Mouse (Mus musculus) liver, embryonic 12.5 days (tissue): ENCODE data around the gene Cdadc1. TPM values are rescaled to one million over a fixed set of nuclear protein-coding genes. Genes with fewer than 3 reads are reported as not detected.

Experiments used
- ATAC-seq: fragments of 200-750 bp; cut with Nextera tagmentation; 2 replicates; pipeline ENCODE4 v1.8.0; 2017; ENCODE audit warnings: moderate number of reproducible peaks, mild to moderate bottlenecking, moderate library complexity
- H3K27ac ChIP-seq: fragments of 300-500 bp; sonication (generic); 2 replicates; pipeline ENCODE4 v1.5.1; 2016; ENCODE audit warnings: mild to moderate bottlenecking
- H3K27me3 ChIP-seq: fragments of 300-500 bp; sonication (generic); replicated peaks from 2 replicates; pipeline ENCODE4 v1.6.1; 2016; ENCODE audit warnings: mild to moderate bottlenecking, moderate library complexity
- H3K36me3 ChIP-seq: fragments of 300-500 bp; sonication (generic); 2 replicates; pipeline ENCODE4 v1.6.1; 2016; ENCODE audit warnings: mild to moderate bottlenecking, moderate library complexity
- H3K4me1 ChIP-seq: fragments of 300-500 bp; sonication (generic); 2 replicates; pipeline ENCODE4 v1.6.1; 2016
- H3K4me2 ChIP-seq: fragments of 300-500 bp; sonication (generic); 2 replicates; pipeline ENCODE4 v1.6.1; 2016; ENCODE audit warnings: mild to moderate bottlenecking, moderate library complexity
- H3K4me3 ChIP-seq: fragments of 300-500 bp; sonication (generic); 2 replicates; pipeline ENCODE4 v1.5.1; 2016; ENCODE audit warnings: mild to moderate bottlenecking, moderate library complexity
- H3K9ac ChIP-seq: fragments of 300-500 bp; sonication (generic); 2 replicates; pipeline ENCODE4 v1.6.1; 2016; ENCODE audit warnings: mild to moderate bottlenecking, moderate library complexity
- H3K9me3 ChIP-seq: fragments of 300-500 bp; sonication (generic); replicated peaks from 2 replicates; pipeline ENCODE4 v1.6.1; 2016; ENCODE audit warnings: mild to moderate bottlenecking, moderate library complexity
- WGBS: fragments of 180-500 bp; shearing (Covaris S2); methylation state at CpG from one replicate; pipeline ENCODE4 v1.1.7; 2016; ENCODE audit not compliant: insufficient replicate concordance; 5-methylcytosine and 5-hydroxymethylcytosine counted together
- polyA plus RNA-seq: library from polyadenylated mRNA; unstranded; fragments of >200 nt; fragmentation: Nextera tagmentation; extraction: Ambion mirVana; gene quantifications from 2 replicates; pipeline ENCODE4 v1.2.1, GENCODE M21; 2016

Gene Cdadc1
- polyA plus RNA-seq, 1 experiment from 2014 or later: 23.1 TPM

DNA sequence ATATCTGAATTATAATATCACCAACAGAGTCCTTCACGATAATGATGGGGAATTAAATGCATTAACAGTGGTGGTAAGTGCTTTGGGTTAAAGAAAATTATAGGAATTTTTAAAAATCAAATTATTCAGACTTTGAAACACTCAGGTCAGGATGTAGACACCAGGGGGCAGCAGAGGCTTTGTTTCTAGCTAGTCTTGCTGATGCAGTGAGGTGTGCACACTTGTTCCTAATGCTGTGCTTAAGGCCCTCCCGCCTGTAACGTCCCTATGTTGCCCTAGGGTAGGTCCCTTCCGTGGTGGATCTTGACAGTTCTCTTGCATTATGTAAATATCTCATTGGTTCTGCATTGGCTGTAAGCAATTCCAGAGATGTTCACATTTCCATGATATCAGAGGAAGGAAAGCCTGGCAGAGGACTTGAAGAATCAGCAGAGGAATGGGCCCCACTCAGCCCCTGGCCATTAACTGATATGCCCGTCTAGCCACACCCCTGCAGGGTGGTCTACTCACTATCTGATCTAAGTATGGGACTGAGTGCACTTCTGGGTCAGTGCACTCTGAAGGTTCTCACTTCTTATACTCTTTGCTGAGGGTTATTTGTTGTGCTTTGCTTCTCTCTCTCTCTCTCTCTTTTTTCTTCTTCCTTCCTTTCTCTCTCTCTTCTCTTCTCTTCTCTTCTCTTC, 8.1 kb upstream of the Cdadc1 start:
- Histone ChIP-seq H3K4me2 (no peak overlapping the region), H3K9me3 (no peaks in the 10 kb centered on the region), H3K36me3 (no peaks in the 10 kb centered on the region), H3K4me1 (peaks cover 3% of the 10 kb centered on the region; the same call in 1 of the 2 replicates), H3K27me3 (peaks cover 11% of the 10 kb centered on the region; the same call in 1 of the 2 replicates), H3K4me3 (no peak overlapping the region), H3K27ac (no peak overlapping the region), H3K9ac (no peak overlapping the region)
- ATAC-seq: no peak
- WGBS: 7% methylated on average over 5 of the region's 5 CpGs

DNA sequence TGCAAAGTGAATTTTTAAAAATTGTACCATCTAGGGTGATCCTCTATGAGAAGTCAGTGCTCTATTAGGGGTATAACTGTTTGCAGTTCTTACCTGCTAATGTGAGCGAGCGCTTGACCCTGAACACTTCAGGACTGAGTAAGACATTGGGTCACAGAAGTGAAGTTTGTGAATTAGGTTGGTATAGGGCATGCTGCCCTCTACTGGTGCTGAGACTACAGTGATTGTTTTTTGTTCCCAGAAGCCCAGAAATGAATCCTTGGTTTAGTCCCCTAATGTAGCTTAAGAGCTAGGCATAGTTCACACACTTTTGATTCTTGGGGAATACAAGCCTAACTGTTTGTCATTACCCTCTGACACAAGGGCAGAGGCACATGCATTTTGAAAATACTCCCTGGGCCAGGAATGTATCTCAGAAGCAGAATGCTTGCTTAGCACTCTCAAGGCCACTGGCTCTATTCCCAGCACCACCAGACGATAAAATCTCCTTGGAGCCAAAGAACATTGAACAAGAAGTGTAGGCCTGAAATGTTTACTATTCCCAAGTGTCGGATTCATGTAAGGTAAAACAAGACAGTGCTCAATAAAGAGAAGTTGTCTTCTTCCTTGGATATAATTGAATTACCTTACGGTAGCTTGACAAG, 6.4 kb upstream of the Cdadc1 start:
- Histone ChIP-seq H3K9me3 (no peaks in the 10 kb centered on the region), H3K4me3 (no peak overlapping the region), H3K9ac (no peak overlapping the region), H3K36me3 (no peaks in the 10 kb centered on the region), H3K4me2 (no peak overlapping the region), H3K27me3 (peaks cover 11% of the 10 kb centered on the region; the same call in 1 of the 2 replicates), H3K4me1 (peaks cover 3% of the 10 kb centered on the region; the same call in 1 of the 2 replicates), H3K27ac (no peak overlapping the region)
- 49% methylated on average over 5 of the region's 5 CpGs for WGBS
- no peak for ATAC-seq

DNA sequence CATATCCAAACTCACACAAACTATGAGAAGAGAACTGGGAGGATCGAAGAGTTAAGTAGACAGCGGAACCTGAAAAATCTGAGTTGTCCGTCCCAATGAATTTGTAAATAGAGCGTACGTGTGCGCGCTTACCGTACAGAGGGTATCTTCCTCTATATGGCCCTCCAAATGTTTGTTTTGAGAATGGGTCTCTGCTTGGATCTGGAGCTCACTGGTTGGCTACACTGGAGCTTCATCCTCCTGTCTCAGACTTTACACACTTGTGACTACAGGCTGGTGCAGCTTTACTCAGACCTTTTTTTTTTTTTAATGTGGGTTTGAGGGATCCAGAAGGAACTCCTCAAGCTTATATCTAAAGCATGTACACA, 485 bp upstream of the Cdadc1 start:
- peaks cover 8% of the 10 kb centered on the region; the same call in 1 of the 2 replicates for H3K27me3 ChIP-seq
- H3K36me3 ChIP-seq: peaks cover 18% of the 10 kb centered on the region; the same call in 1 of the 2 replicates
- H3K4me2 ChIP-seq: peak overlapping the region; percentile 89
- peak overlapping the region; percentile 93 for H3K4me3 ChIP-seq
- peak overlapping the region; percentile 74 for H3K27ac ChIP-seq
- no peaks in the 10 kb centered on the region for H3K9me3 ChIP-seq
- 4% methylated on average over 8 of the region's 8 CpGs for WGBS
- ATAC-seq: peak; percentile 29; the same call in 1 of the 2 replicates
- peak overlapping the region; percentile 78 for H3K9ac ChIP-seq
- H3K4me1 ChIP-seq: peaks cover 14% of the 10 kb centered on the region

DNA sequence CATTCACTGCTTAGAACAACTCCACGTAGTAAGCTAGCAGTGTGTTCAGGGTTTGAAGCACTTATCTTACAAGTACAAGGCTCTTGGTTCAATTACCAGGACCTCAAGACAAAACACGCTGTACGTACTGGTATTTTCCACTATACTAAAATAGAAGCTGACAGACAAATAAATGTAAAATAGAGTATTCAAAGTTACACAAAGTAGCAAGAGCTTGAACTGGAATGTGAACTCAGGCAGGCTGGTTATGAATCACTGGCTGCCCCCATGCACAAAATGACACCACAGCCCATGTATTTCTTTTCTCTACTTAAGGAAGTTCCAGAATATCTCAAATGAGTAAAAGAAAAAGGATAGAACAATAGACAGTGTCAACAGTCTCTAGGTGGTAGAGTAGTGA, 2.8 kb downstream of the Cdadc1 start:
- no peak for ATAC-seq
- H3K4me1 ChIP-seq: peaks cover 14% of the 10 kb centered on the region
- no peaks in the 10 kb centered on the region for H3K27me3 ChIP-seq
- 85% methylated on average over 3 of the region's 3 CpGs for WGBS
- H3K36me3 ChIP-seq: peaks cover 42% of the 10 kb centered on the region
- H3K4me3 ChIP-seq: no peak overlapping the region
- no peaks in the 10 kb centered on the region for H3K9me3 ChIP-seq
- no peak overlapping the region for H3K9ac ChIP-seq
- no peak overlapping the region for H3K27ac ChIP-seq
- H3K4me2 ChIP-seq: no peak overlapping the region

DNA sequence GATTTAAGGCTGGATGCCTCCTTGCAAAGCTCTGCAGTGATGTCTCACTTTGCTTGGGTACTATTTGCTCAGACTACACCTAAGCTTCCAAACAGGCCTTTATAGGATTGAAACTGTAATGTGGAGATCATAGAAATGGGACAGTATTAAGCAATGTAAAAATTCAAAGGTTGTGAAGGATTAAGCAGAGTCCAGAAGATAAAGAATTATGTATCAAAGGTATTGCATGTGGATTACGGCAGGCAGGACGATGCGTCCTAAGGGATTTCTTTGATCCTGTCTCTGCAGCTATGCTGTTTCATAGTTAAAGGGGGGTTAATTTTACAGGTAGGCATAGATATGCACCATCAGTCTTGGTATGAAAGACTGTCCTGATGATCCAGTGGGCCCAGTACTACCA, 5.2 kb downstream of the Cdadc1 start:
- ATAC-seq: no peak
- no peak overlapping the region for H3K4me2 ChIP-seq
- no peak overlapping the region for H3K4me3 ChIP-seq
- H3K27me3 ChIP-seq: no peaks in the 10 kb centered on the region
- no peak overlapping the region for H3K27ac ChIP-seq
- no peak overlapping the region for H3K9ac ChIP-seq
- no peaks in the 10 kb centered on the region for H3K9me3 ChIP-seq
- peaks cover 62% of the 10 kb centered on the region for H3K36me3 ChIP-seq
- WGBS: 92% methylated on average over 3 of the region's 3 CpGs
- H3K4me1 ChIP-seq: peaks cover 9% of the 10 kb centered on the region

DNA sequence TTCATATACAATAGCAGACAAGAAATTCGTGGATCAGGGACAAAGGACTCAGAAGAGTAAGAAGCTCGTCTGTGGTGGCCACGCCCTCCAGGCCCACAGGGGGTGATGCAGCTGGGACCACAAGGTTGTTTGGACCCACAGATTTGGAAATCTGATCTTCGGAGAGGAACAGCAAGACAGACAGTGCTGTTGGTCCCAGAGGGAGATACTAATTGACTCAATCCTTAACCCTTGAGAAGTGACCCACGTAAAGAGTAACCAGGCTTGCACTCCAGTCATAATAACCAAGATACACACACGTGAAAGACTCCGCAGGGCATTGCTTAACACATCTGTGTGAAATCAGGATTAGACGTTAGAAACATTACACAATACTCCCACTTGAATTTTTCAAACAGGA, 5.9 kb downstream of the Cdadc1 start:
- Histone ChIP-seq H3K4me3 (no peak overlapping the region), H3K27ac (no peak overlapping the region), H3K9ac (no peak overlapping the region), H3K36me3 (peaks cover 66% of the 10 kb centered on the region), H3K4me1 (peaks cover 5% of the 10 kb centered on the region), H3K4me2 (no peak overlapping the region), H3K27me3 (no peaks in the 10 kb centered on the region), H3K9me3 (no peaks in the 10 kb centered on the region)
- no peak for ATAC-seq
- 71% methylated on average over 8 of the region's 8 CpGs for WGBS

DNA sequence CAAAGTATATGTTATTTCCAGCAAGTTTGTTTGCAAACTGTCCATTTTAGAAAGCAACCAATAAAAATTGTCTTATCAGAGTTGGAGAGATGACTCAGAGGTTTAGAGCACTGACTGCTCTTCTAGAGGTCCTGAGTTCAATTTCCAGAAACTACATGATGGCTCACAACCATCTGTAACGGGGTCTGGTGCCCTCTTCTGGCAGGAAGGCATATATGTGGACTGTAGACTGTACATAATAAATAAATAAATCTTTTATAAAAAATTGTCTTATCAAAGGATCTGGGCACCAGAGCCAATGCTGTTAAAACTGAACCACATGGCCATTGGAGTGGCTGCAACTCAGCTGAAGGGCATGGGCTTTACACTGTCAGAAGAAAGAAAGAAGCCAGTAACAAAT, 7.1 kb downstream of the Cdadc1 start:
- peaks cover 76% of the 10 kb centered on the region for H3K36me3 ChIP-seq
- ATAC-seq: no peak
- H3K27ac ChIP-seq: no peak overlapping the region
- H3K9me3 ChIP-seq: no peaks in the 10 kb centered on the region
- H3K4me1 ChIP-seq: no peaks in the 10 kb centered on the region
- 80% methylated on average over 1 of the region's 1 CpGs for WGBS
- no peak overlapping the region for H3K9ac ChIP-seq
- H3K4me3 ChIP-seq: no peak overlapping the region
- no peak overlapping the region for H3K4me2 ChIP-seq
- H3K27me3 ChIP-seq: no peaks in the 10 kb centered on the region

DNA sequence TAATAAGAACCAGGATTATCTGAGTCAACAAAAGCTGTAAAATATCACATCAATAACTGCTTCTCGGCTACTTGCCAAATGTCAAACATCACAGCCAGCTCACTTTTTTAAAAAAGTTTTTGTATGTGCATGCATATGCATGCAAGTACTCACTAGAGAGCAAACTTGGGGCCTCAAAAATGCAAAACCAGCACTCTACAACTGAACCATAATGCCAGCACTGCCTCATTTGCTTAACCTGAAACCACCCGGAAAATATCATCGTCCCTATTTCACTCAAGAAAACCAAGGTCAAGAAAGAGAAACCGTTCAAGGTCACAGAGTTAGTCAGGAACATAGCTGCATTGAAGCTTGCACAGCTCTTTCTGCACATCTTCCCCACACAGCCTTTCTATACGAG, 21.4 kb downstream of the Cdadc1 start:
- Histone ChIP-seq H3K9ac (no peak overlapping the region), H3K27ac (no peak overlapping the region), H3K36me3 (peaks cover 45% of the 10 kb centered on the region), H3K4me2 (no peak overlapping the region), H3K4me1 (no peaks in the 10 kb centered on the region), H3K27me3 (no peaks in the 10 kb centered on the region), H3K9me3 (no peaks in the 10 kb centered on the region), H3K4me3 (no peak overlapping the region)
- 85% methylated on average over 5 of the region's 5 CpGs for WGBS
- no peak for ATAC-seq

DNA sequence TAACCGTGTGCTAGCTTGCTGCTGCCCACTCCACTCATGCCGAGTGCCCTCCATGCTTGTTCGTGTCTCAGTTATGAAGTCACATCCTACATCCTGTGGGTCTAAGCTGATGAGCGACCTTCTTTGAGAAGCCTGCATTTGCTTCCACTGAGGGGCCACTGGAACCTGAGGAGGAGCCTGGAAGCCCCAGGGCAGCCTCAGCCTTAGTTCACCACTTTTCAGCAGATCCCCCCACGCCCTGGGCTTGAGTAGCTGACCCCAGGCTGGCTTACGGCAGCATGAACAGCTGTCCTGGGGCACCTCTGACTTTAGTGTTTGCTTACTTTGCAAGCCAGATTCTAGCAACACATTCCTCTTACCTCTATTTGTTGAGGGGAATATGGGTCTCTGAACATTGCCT, 31.0 kb downstream of the Cdadc1 start:
- Histone ChIP-seq H3K27ac (no peak overlapping the region), H3K9ac (no peak overlapping the region), H3K4me1 (no peaks in the 10 kb centered on the region), H3K4me2 (no peak overlapping the region), H3K36me3 (peaks cover 45% of the 10 kb centered on the region), H3K27me3 (no peaks in the 10 kb centered on the region), H3K9me3 (no peaks in the 10 kb centered on the region), H3K4me3 (no peak overlapping the region)
- no peak for ATAC-seq
- 80% methylated on average over 6 of the region's 6 CpGs for WGBS

DNA sequence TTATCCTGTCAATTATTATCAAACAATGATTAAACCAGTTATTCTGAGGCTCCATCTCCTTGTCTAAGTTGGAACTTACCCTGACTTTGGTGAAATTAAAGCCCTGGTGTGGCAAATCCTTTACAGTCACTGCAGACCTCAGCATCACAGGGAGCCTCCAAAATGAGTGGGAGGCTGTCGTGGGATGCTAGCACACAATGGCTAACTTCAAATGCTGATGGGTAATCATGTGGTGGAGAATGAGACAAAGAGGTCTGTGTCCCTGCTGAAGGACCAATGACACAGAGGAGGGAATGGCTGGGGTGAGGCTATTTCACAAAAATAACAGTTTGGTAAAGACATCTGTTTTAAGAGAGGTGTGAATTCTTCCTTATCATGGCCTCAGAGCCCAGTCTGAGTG, 39.9 kb downstream of the Cdadc1 start:
- Histone ChIP-seq H3K4me2 (no peak overlapping the region), H3K36me3 (no peaks in the 10 kb centered on the region; the same call in 1 of the 2 replicates), H3K27ac (no peak overlapping the region), H3K9ac (no peak overlapping the region), H3K4me3 (no peak overlapping the region), H3K27me3 (no peaks in the 10 kb centered on the region), H3K9me3 (no peaks in the 10 kb centered on the region), H3K4me1 (no peaks in the 10 kb centered on the region)
- ATAC-seq: no peak
- 71% methylated on average over 1 of the region's 1 CpGs for WGBS

DNA sequence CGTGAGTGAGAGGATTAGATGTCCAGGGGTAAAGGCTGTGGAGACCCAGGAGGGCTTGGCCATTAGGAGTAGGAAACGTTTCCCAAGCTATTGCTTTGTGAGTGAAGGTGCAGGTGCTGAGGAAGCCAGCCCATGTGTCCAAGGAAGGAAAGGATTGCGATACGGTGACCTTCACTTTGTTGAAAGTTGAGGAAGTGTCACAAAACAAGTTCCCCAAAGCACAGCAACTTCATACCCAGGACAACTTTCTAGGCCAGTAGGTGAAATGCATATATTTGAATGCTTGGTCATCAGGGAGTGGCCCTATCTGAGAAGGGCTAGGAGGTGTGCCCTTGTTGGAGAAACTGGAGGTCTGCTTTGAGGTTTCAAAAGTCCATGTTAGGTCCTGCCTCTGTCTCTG, 40.7 kb downstream of the Cdadc1 start:
- H3K9me3 ChIP-seq: no peaks in the 10 kb centered on the region
- no peak overlapping the region for H3K4me2 ChIP-seq
- H3K4me3 ChIP-seq: no peak overlapping the region
- H3K36me3 ChIP-seq: no peaks in the 10 kb centered on the region
- H3K4me1 ChIP-seq: no peaks in the 10 kb centered on the region
- H3K27ac ChIP-seq: no peak overlapping the region
- H3K9ac ChIP-seq: no peak overlapping the region
- H3K27me3 ChIP-seq: no peaks in the 10 kb centered on the region
- WGBS: 58% methylated on average over 4 of the region's 4 CpGs
- ATAC-seq: no peak

DNA sequence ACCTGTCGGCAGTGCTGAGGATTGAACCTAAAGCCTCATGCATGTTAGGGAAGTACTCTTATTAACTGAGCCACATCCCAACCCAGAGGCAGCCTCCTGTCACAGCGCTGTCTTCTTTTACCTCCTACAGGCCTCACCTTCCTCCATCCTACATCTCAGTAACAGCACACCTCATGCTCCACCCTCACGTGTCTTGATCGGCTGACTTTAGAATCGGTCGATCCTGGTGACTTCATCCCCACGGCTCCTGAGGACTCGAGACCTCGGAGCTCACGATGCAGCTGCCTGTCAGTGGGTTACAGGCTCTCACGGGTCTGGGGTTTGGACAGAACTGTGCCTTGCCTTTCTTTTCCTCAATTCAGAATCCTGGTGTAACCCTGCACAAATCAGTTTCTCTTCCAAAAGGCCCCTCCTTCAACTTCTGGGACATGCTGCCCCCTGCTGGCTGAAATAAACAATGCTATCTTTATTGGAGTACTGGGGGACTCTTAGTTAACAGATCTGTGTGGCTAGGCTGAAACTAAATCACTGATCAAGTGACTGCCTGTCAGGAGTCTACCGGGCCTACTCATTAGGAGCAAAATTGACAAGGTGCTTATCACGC, 41.7 kb downstream of the Cdadc1 start:
- Histone ChIP-seq H3K4me1 (0 out of 2 replicates have a peak, but pooled peaks cover 6% of the 10 kb centered on the region), H3K4me3 (no peak overlapping the region), H3K9ac (no peak overlapping the region), H3K36me3 (no peaks in the 10 kb centered on the region), H3K27ac (no peak overlapping the region), H3K9me3 (no peaks in the 10 kb centered on the region), H3K4me2 (no peak overlapping the region), H3K27me3 (no peaks in the 10 kb centered on the region)
- WGBS: 52% methylated on average over 13 of the region's 13 CpGs
- ATAC-seq: no peak
